Mouse (Mus musculus): ENCODE results near the gene Acot7. TPM values are rescaled to one million over a fixed set of nuclear protein-coding genes. Genes with fewer than 3 reads are reported as not detected.
A peak's percentile ranks its signal among the peaks of the same experiment; 100 is the strongest.

Gene Acot7
- polyA plus RNA-seq, 1 experiment from 2014 or later = 125 TPM

- Histone ChIP-seq H3K9me3 (ENCODE audit: control insufficient read depth, low read length) (no peaks in the 10 kb centered on the region), H3K4me1 (replicated peaks; ENCODE audit: control insufficient read depth, insufficient read depth, low read length) (peaks cover 6% of the 10 kb centered on the region; the same call in 1 of the 2 replicates), H3K4me2 (replicated peaks; ENCODE audit: low read depth, low read length) (no peak overlapping the region), H3K4me3 (ENCODE audit: low read depth, low read length) (no peak overlapping the region), H3K9ac (ENCODE audit: low read depth, low read length) (no peak overlapping the region), H3K27ac (ENCODE audit: low read depth, low read length) (no peak overlapping the region), H3K27me3 (ENCODE audit: control insufficient read depth, insufficient read depth, low read length) (peaks cover 7% of the 10 kb centered on the region), H3K36me3 (ENCODE audit: control insufficient read depth, insufficient read depth, low read length) (0 out of 2 replicates have a peak, but pooled peaks cover 2% of the 10 kb centered on the region)
- no peak for ATAC-seq (ENCODE audit: low FRiP score)
- WGBS = 94% methylated on average over 8 of the region's 8 CpGs
- no peak for DNase-seq (ENCODE audit: low spot score)
Measured at GRCm38 (mm10) chr4:152300375-152300774, 122.4 kb downstream of the Acot7 start.

- Histone ChIP-seq H3K27ac (ENCODE audit: low read depth, low read length) (no peak overlapping the region), H3K4me1 (replicated peaks; ENCODE audit: control insufficient read depth, insufficient read depth, low read length) (peaks cover 6% of the 10 kb centered on the region; the same call in 1 of the 2 replicates), H3K4me2 (replicated peaks; ENCODE audit: low read depth, low read length) (no peak overlapping the region), H3K36me3 (ENCODE audit: control insufficient read depth, insufficient read depth, low read length) (0 out of 2 replicates have a peak, but pooled peaks cover 2% of the 10 kb centered on the region), H3K9ac (ENCODE audit: low read depth, low read length) (no peak overlapping the region), H3K27me3 (ENCODE audit: control insufficient read depth, insufficient read depth, low read length) (no peaks in the 10 kb centered on the region), H3K9me3 (ENCODE audit: control insufficient read depth, low read length) (no peaks in the 10 kb centered on the region), H3K4me3 (ENCODE audit: low read depth, low read length) (no peak overlapping the region)
- ATAC-seq (ENCODE audit: low FRiP score) = no peak
- WGBS = 76% methylated on average over 11 of the region's 11 CpGs
- DNase-seq (ENCODE audit: low spot score) = no peak
Measured at GRCm38 (mm10) chr4:152302012-152302411, 124.1 kb downstream of the Acot7 start.

GRCm38 (mm10) chr4:152303172-152303571 is 125.2 kb downstream of the Acot7 start:
- ATAC-seq (ENCODE audit: low FRiP score) = no peak
- no peak overlapping the region for H3K27ac ChIP-seq (ENCODE audit: low read depth, low read length)
- H3K4me3 ChIP-seq (ENCODE audit: low read depth, low read length) = no peak overlapping the region
- 0 out of 2 replicates have a peak, but pooled peaks cover 2% of the 10 kb centered on the region for H3K36me3 ChIP-seq (ENCODE audit: control insufficient read depth, insufficient read depth, low read length)
- no peak overlapping the region for H3K4me2 ChIP-seq (replicated peaks; ENCODE audit: low read depth, low read length)
- H3K4me1 ChIP-seq (replicated peaks; ENCODE audit: control insufficient read depth, insufficient read depth, low read length) = peaks cover 2% of the 10 kb centered on the region; the same call in 1 of the 2 replicates
- WGBS = 96% methylated on average over 10 of the region's 10 CpGs
- H3K9me3 ChIP-seq (ENCODE audit: control insufficient read depth, low read length) = no peaks in the 10 kb centered on the region
- no peak for DNase-seq (ENCODE audit: low spot score)
- no peak overlapping the region for H3K9ac ChIP-seq (ENCODE audit: low read depth, low read length)
- no peaks in the 10 kb centered on the region for H3K27me3 ChIP-seq (ENCODE audit: control insufficient read depth, insufficient read depth, low read length)

- H3K4me1 ChIP-seq (replicated peaks; ENCODE audit: control insufficient read depth, insufficient read depth, low read length) = no peaks in the 10 kb centered on the region
Measured at GRCm38 (mm10) chr4:152304685-152305084, 126.8 kb downstream of the Acot7 start.

GRCm38 (mm10) chr4:152305991-152306390 is 128.1 kb downstream of the Acot7 start:
- Histone ChIP-seq H3K27me3 (ENCODE audit: control insufficient read depth, insufficient read depth, low read length) (peaks cover 8% of the 10 kb centered on the region), H3K4me1 (replicated peaks; ENCODE audit: control insufficient read depth, insufficient read depth, low read length) (no peaks in the 10 kb centered on the region), H3K9me3 (ENCODE audit: control insufficient read depth, low read length) (no peaks in the 10 kb centered on the region), H3K27ac (ENCODE audit: low read depth, low read length) (no peak overlapping the region), H3K4me2 (replicated peaks; ENCODE audit: low read depth, low read length) (no peak overlapping the region), H3K4me3 (ENCODE audit: low read depth, low read length) (no peak overlapping the region), H3K9ac (ENCODE audit: low read depth, low read length) (no peak overlapping the region), H3K36me3 (ENCODE audit: control insufficient read depth, insufficient read depth, low read length) (0 out of 2 replicates have a peak, but pooled peaks cover 2% of the 10 kb centered on the region)
- DNase-seq (ENCODE audit: low spot score) (no peak), ATAC-seq (ENCODE audit: low FRiP score) (no peak)
- 84% methylated on average over 6 of the region's 6 CpGs for WGBS

More at GRCm38 (mm10) chr4:152304685-152305084, 126.8 kb downstream of the Acot7 start:
- H3K27me3 ChIP-seq (ENCODE audit: control insufficient read depth, insufficient read depth, low read length) = no peaks in the 10 kb centered on the region
- H3K9me3 ChIP-seq (ENCODE audit: control insufficient read depth, low read length) = no peaks in the 10 kb centered on the region
- H3K4me2 ChIP-seq (replicated peaks; ENCODE audit: low read depth, low read length) = no peak overlapping the region
- no peak overlapping the region for H3K4me3 ChIP-seq (ENCODE audit: low read depth, low read length)
- WGBS = 90% methylated on average over 6 of the region's 6 CpGs
- H3K36me3 ChIP-seq (ENCODE audit: control insufficient read depth, insufficient read depth, low read length) = 0 out of 2 replicates have a peak, but pooled peaks cover 2% of the 10 kb centered on the region
- no peak for ATAC-seq (ENCODE audit: low FRiP score)
- DNase-seq (ENCODE audit: low spot score) = no peak
- H3K9ac ChIP-seq (ENCODE audit: low read depth, low read length) = no peak overlapping the region
- H3K27ac ChIP-seq (ENCODE audit: low read depth, low read length) = no peak overlapping the region

- WGBS = 82% methylated on average over 9 of the region's 9 CpGs
- no peaks in the 10 kb centered on the region for H3K9me3 ChIP-seq (ENCODE audit: control insufficient read depth, low read length)
- H3K9ac ChIP-seq (ENCODE audit: low read depth, low read length) = no peak overlapping the region
- DNase-seq (ENCODE audit: low spot score) (no peak), ATAC-seq (ENCODE audit: low FRiP score) (no peak)
- H3K4me3 ChIP-seq (ENCODE audit: low read depth, low read length) = no peak overlapping the region
- 0 out of 2 replicates have a peak, but pooled peaks cover 2% of the 10 kb centered on the region for H3K36me3 ChIP-seq (ENCODE audit: control insufficient read depth, insufficient read depth, low read length)
- no peak overlapping the region for H3K27ac ChIP-seq (ENCODE audit: low read depth, low read length)
- H3K27me3 ChIP-seq (ENCODE audit: control insufficient read depth, insufficient read depth, low read length) = peaks cover 24% of the 10 kb centered on the region
- H3K4me2 ChIP-seq (replicated peaks; ENCODE audit: low read depth, low read length) = no peak overlapping the region
- H3K4me1 ChIP-seq (replicated peaks; ENCODE audit: control insufficient read depth, insufficient read depth, low read length) = no peaks in the 10 kb centered on the region
Measured at GRCm38 (mm10) chr4:152307542-152307941, 129.6 kb downstream of the Acot7 start.

GRCm38 (mm10) chr4:152312186-152312585 is 134.3 kb downstream of the Acot7 start:
- ATAC-seq (ENCODE audit: low FRiP score) = no peak
- no peak overlapping the region for H3K4me2 ChIP-seq (replicated peaks; ENCODE audit: low read depth, low read length)
- H3K4me3 ChIP-seq (ENCODE audit: low read depth, low read length) = no peak overlapping the region
- DNase-seq (ENCODE audit: low spot score) = peak; percentile 21
- no peaks in the 10 kb centered on the region for H3K9me3 ChIP-seq (ENCODE audit: control insufficient read depth, low read length)
- 2% methylated on average over 14 of the region's 14 CpGs for WGBS
- no peak overlapping the region for H3K9ac ChIP-seq (ENCODE audit: low read depth, low read length)
- H3K27ac ChIP-seq (ENCODE audit: low read depth, low read length) = no peak overlapping the region
- H3K4me1 ChIP-seq (replicated peaks; ENCODE audit: control insufficient read depth, insufficient read depth, low read length) = peaks cover 7% of the 10 kb centered on the region; the same call in 1 of the 2 replicates
- peaks cover 70% of the 10 kb centered on the region for H3K27me3 ChIP-seq (ENCODE audit: control insufficient read depth, insufficient read depth, low read length)
- no peaks in the 10 kb centered on the region for H3K36me3 ChIP-seq (ENCODE audit: control insufficient read depth, insufficient read depth, low read length)

- peak; percentile 64 for DNase-seq (ENCODE audit: low spot score)
- H3K9me3 ChIP-seq (ENCODE audit: control insufficient read depth, low read length) = no peaks in the 10 kb centered on the region
- H3K27ac ChIP-seq (ENCODE audit: low read depth, low read length) = no peak overlapping the region
- ATAC-seq (ENCODE audit: low FRiP score) = peak; percentile 63; the same call in 1 of the 2 replicates
- peaks cover 7% of the 10 kb centered on the region; the same call in 1 of the 2 replicates for H3K4me1 ChIP-seq (replicated peaks; ENCODE audit: control insufficient read depth, insufficient read depth, low read length)
- no peaks in the 10 kb centered on the region for H3K36me3 ChIP-seq (ENCODE audit: control insufficient read depth, insufficient read depth, low read length)
- under 1% methylated on average over 29 of the region's 29 CpGs for WGBS
- H3K27me3 ChIP-seq (ENCODE audit: control insufficient read depth, insufficient read depth, low read length) = peaks cover 79% of the 10 kb centered on the region
- peak overlapping the region; percentile 16; the same call in 1 of the 2 replicates for H3K4me3 ChIP-seq (ENCODE audit: low read depth, low read length)
- no peak overlapping the region for H3K9ac ChIP-seq (ENCODE audit: low read depth, low read length)
- peak overlapping the region; percentile 41 for H3K4me2 ChIP-seq (replicated peaks; ENCODE audit: low read depth, low read length)
Measured at GRCm38 (mm10) chr4:152313211-152313632, 135.3 kb downstream of the Acot7 start.

GRCm38 (mm10) chr4:152313934-152314333 is 136.0 kb downstream of the Acot7 start:
- Histone ChIP-seq H3K9ac (ENCODE audit: low read depth, low read length) (no peak overlapping the region), H3K27ac (ENCODE audit: low read depth, low read length) (no peak overlapping the region), H3K36me3 (ENCODE audit: control insufficient read depth, insufficient read depth, low read length) (no peaks in the 10 kb centered on the region), H3K9me3 (ENCODE audit: control insufficient read depth, low read length) (no peaks in the 10 kb centered on the region), H3K4me1 (replicated peaks; ENCODE audit: control insufficient read depth, insufficient read depth, low read length) (peaks cover 9% of the 10 kb centered on the region), H3K27me3 (ENCODE audit: control insufficient read depth, insufficient read depth, low read length) (peaks cover 84% of the 10 kb centered on the region), H3K4me2 (replicated peaks; ENCODE audit: low read depth, low read length) (no peak overlapping the region), H3K4me3 (ENCODE audit: low read depth, low read length) (no peak overlapping the region)
- ATAC-seq (ENCODE audit: low FRiP score) (0 out of 2 replicates have a peak, but pooled peaks have one; percentile 20), DNase-seq (ENCODE audit: low spot score) (peak; percentile 58)
